Mouse (Mus musculus) hindbrain, postnatal 0 days (tissue): ENCODE results near the gene Adnp. TPM values are rescaled to one million over a fixed set of nuclear protein-coding genes. Genes with fewer than 3 reads are reported as not detected.

Experiments used
- ATAC-seq: fragments of 200-750 bp; cut with Nextera tagmentation; 2 replicates; pipeline ENCODE4 v1.8.0; 2017; ENCODE audit warnings: mild to moderate bottlenecking, moderate TSS enrichment, moderate library complexity
- DNase-seq: peaks from one replicate; pipeline ENCODE4 v3.0.0-alpha.2; 2015; ENCODE audit warnings: low spot score
- H3K27ac ChIP-seq: fragments of 300-500 bp; sonication (generic); 2 replicates; pipeline ENCODE4 v1.5.1; 2014; ENCODE audit warnings: mild to moderate bottlenecking
- H3K27me3 ChIP-seq: fragments of 300-500 bp; sonication (generic); 2 replicates; pipeline ENCODE4 v1.6.1; 2014; ENCODE audit warnings: low read length, mixed read lengths; ENCODE audit not compliant: insufficient read depth
- H3K36me3 ChIP-seq: fragments of 300-500 bp; sonication (generic); 2 replicates; pipeline ENCODE4 v1.6.1; 2014; ENCODE audit warnings: low read length, mixed read lengths; ENCODE audit not compliant: insufficient read depth
- H3K4me1 ChIP-seq: fragments of 300-500 bp; sonication (generic); 2 replicates; pipeline ENCODE4 v1.6.1; 2014; ENCODE audit warnings: antibody characterized with exemption, low read length, mixed read lengths; ENCODE audit not compliant: insufficient read depth
- H3K4me2 ChIP-seq: fragments of 300-500 bp; sonication (generic); 2 replicates; pipeline ENCODE4 v1.6.1; 2014; ENCODE audit warnings: low read depth, mild to moderate bottlenecking, low read length, moderate library complexity, mixed read lengths
- H3K4me3 ChIP-seq: fragments of 300-500 bp; sonication (generic); 2 replicates; pipeline ENCODE4 v1.5.1; 2014; ENCODE audit warnings: low read length
- H3K9ac ChIP-seq: fragments of 300-500 bp; sonication (generic); replicated peaks from 2 replicates; pipeline ENCODE4 v1.6.1; 2014; ENCODE audit warnings: mild to moderate bottlenecking, low read length, moderate library complexity, mixed read lengths
- H3K9me3 ChIP-seq: fragments of 300-500 bp; sonication (generic); 2 replicates; pipeline ENCODE4 v1.6.1; 2016; ENCODE audit warnings: low read length, mixed read lengths
- CTCF ChIP-seq: IDR thresholded peaks from 2 replicates; pipeline ENCODE4 v1.5.1; 2016; ENCODE audit warnings: antibody characterized with exemption, control low read depth, low read depth
- WGBS: fragments of 180-500 bp; shearing (Covaris S2); extraction: QIAGEN DNeasy Blood & Tissue Kit; methylation state at CpG from one replicate; pipeline ENCODE4 v1.1.7; 2014; 5-methylcytosine and 5-hydroxymethylcytosine counted together
- polyA plus RNA-seq: library from polyadenylated mRNA; unstranded; fragments of >200 nt; fragmentation: Nextera tagmentation; extraction: Ambion mirVana; gene quantifications from 2 replicates; pipeline ENCODE4 v1.2.1, GENCODE M21; 2015
- total RNA-seq: library from RNA; depleted of rRNA; stranded (reverse); fragments of >200 nt; gene quantifications from 2 replicates; pipeline ENCODE4 v1.2.3, GENCODE M21; 2014

Adnp gene
- total and polyA plus RNA-seq, 2 experiments from 2014 or later: 14.1 to 47.1 TPM

DNA sequence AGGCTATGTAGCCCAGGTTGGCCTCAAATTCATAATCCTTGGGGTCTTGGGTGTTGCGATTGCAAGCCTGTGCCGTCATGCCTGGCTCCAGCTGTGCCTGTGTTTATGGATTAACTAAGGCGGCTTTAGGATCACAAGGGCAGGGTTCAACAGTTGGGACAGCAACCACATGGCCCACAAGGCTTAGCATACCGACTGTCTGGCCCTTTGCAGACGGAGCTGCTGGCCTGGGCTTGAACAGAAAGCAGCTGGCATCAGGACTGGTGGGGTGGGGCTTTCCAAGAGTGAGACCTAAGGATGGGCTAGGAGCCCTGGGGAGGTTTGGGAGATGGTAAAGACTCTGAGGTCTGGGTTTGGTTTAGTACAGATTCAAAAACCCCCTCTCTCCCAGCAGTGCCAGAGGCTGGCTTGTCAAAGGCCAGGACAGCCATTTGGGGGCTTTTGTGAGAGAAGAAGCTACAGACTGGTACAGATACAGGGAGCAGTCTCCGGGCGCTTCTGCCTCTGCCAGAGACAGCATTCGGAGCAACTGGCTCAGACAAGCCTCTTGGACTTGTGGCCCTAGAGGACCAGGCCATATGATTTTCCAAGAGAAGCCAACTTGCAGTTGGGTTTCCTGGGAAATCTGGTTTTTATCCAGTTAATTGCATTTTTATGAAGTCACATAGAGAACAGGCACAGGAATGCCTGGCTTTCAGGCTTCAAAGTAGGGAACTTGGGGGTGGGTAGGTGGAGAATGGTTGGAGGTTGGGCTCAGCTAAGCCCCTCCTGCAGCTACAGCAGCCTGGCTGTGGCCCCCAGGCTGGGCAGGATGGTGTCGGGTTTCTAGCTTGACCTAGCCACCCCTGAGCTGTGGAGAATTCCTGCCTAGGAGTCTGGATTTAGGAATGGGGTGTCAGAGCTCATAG, 37.8 kb downstream of the Adnp start:
- ATAC-seq (no peak), DNase-seq (no peak)
- Histone ChIP-seq H3K27me3 (no peaks in the 10 kb centered on the region), H3K9ac (no peak overlapping the region), H3K4me2 (no peak overlapping the region), H3K9me3 (no peaks in the 10 kb centered on the region), H3K4me3 (no peak overlapping the region), H3K4me1 (peaks cover 11% of the 10 kb centered on the region; the same call in 1 of the 2 replicates), H3K36me3 (no peaks in the 10 kb centered on the region), H3K27ac (no peak overlapping the region)
- WGBS: 40% methylated on average over 9 of the region's 9 CpGs
- TF ChIP-seq CTCF: no peak

- Histone ChIP-seq H3K9me3 (no peaks in the 10 kb centered on the region), H3K4me1 (peaks cover 11% of the 10 kb centered on the region; the same call in 1 of the 2 replicates), H3K4me3 (no peak overlapping the region), H3K36me3 (no peaks in the 10 kb centered on the region), H3K27me3 (no peaks in the 10 kb centered on the region), H3K9ac (no peak overlapping the region), H3K27ac (no peak overlapping the region), H3K4me2 (no peak overlapping the region)
- DNase-seq (no peak), ATAC-seq (no peak)
- TF ChIP-seq CTCF: no peak
- 52% methylated on average over 3 of the region's 3 CpGs for WGBS
Measured at GRCm38 (mm10) chr2:168167781-168168180, 39.1 kb downstream of the Adnp start.

GRCm38 (mm10) chr2:168166750-168167460, 40.0 kb downstream of the Adnp start:
- no peak overlapping the region for H3K4me2 ChIP-seq
- no peak for DNase-seq
- ATAC-seq: peak; percentile 22; the same call in 1 of the 2 replicates
- WGBS: 49% methylated on average over 21 of the region's 21 CpGs
- H3K36me3 ChIP-seq: no peaks in the 10 kb centered on the region
- no peak overlapping the region for H3K27ac ChIP-seq
- no peak overlapping the region for H3K4me3 ChIP-seq
- peaks cover 11% of the 10 kb centered on the region; the same call in 1 of the 2 replicates for H3K4me1 ChIP-seq
- no peaks in the 10 kb centered on the region for H3K9me3 ChIP-seq
- H3K9ac ChIP-seq: no peak overlapping the region
- TF ChIP-seq CTCF: no peak
- H3K27me3 ChIP-seq: no peaks in the 10 kb centered on the region

DNA sequence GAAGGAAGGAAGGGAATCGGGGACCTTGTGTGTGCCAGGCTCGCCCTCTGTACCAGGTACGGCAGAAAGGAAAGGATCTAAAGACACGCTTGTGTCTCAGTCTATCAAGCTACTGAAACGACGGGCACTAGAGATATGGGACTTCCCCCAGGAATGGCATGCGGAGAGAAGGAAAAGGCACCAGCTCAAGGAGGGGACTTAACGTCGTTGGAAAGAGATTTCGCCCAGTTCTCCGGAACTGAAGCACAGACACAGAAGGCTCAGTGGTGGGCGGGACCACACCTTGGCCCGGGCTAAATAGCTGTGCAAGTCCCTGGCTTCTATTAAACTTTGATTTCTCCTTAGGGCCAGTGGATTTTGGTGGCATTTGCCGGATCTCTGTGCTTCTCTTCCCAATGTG, 44.9 kb downstream of the Adnp start:
- H3K9ac ChIP-seq: 0 out of 2 replicates have a peak overlapping the region, but pooled peaks have one; percentile 13
- H3K27me3 ChIP-seq: no peaks in the 10 kb centered on the region
- no peaks in the 10 kb centered on the region for H3K36me3 ChIP-seq
- 18% methylated on average over 14 of the region's 14 CpGs for whole genome bisulfite sequencing
- H3K27ac ChIP-seq: no peak overlapping the region
- H3K4me3 ChIP-seq: 0 out of 2 replicates have a peak overlapping the region, but pooled peaks have one; percentile 11
- peak overlapping the region; percentile 39; the same call in 1 of the 2 replicates for H3K4me2 ChIP-seq
- DNase-seq (no peak), ATAC-seq (no peak)
- no peaks in the 10 kb centered on the region for H3K4me1 ChIP-seq
- no peak for TF ChIP-seq CTCF
- no peaks in the 10 kb centered on the region for H3K9me3 ChIP-seq

DNA sequence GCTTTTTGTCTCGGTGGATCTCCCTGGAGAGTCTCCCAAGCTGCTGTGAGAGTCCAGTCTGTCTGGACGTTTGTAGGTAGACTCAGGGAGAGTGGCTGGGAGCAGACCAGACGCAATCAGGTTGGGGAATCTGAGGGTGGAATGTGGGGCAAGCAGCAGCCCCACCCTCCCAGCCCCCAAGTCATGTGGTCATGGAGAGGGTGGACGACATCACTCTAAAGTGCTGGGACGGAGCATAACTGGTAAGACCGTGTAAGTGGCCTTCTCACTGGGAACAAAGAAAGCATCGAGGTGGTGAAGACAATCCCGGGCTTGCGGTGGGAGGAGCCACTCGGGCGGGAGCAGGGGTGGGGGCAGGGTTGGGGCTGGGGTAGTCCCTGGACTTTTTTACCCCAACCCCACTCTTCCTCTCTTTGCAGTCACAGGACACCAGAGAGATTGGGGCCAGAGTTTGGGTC, 45.4 kb downstream of the Adnp start:
- Histone ChIP-seq H3K4me3 (0 out of 2 replicates have a peak overlapping the region, but pooled peaks have one; percentile 11), H3K9me3 (no peaks in the 10 kb centered on the region), H3K36me3 (no peaks in the 10 kb centered on the region), H3K27me3 (no peaks in the 10 kb centered on the region), H3K4me2 (peak overlapping the region; percentile 39; the same call in 1 of the 2 replicates), H3K4me1 (no peaks in the 10 kb centered on the region), H3K9ac (0 out of 2 replicates have a peak overlapping the region, but pooled peaks have one; percentile 13), H3K27ac (no peak overlapping the region)
- DNase-seq (no peak), ATAC-seq (no peak)
- no peak for TF ChIP-seq CTCF
- 6% methylated on average over 11 of the region's 11 CpGs for WGBS

DNA sequence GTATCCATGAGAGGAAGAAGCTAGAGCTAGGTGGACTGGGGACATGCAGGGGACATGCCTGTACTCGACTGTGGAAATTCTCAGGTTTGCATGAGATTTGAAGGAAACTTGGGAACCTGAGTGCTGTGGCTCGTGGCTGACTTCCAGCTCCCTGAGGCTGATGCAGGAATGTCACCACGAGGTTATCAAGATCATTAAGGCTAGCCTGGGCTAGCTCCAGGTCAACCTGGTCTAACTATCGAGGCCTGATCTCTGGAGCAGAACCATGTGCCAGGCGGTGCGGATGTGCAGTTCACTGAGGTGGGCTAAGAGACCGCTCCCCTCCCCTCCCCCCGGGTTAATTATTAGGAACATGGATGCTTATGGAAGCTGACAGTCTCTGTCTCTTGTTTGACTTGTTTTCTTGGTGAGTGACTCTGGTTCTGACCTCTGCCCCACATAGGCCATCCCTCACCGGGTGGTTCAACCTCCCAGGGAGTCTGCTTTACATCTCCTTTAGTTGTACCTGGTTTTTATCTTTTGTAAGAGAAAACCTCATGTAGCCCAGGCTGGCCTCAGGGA, 46.5 kb downstream of the Adnp start:
- Histone ChIP-seq H3K9me3 (no peaks in the 10 kb centered on the region), H3K27ac (no peak overlapping the region), H3K36me3 (no peaks in the 10 kb centered on the region), H3K4me1 (no peaks in the 10 kb centered on the region), H3K4me2 (no peak overlapping the region), H3K9ac (no peak overlapping the region), H3K27me3 (no peaks in the 10 kb centered on the region), H3K4me3 (no peak overlapping the region)
- DNase-seq: no peak
- whole genome bisulfite sequencing: 89% methylated on average over 9 of the region's 9 CpGs
- no peak for TF ChIP-seq CTCF
- ATAC-seq: no peak
